30 mouse cellular contexts compared by ENCODE assay signal in genomic region chr13:30229625-30230139, GRCm38 (mm10).
DNase-seq lines count a peak whose midpoint lies in the region; ATAC-seq and TF ChIP-seq lines count a peak whose summit lies in the region.
"Had no signal": no experiment of that assay in that cellular context is flagged by ENCODE, and none has a peak within 500 bp of the region (broad histone marks: within the 10 kb centered on the region; RNA-seq: fewer than 3 reads in every experiment).

No protein-coding gene starts in this region.

- no peak overlapping the region for H3K9ac ChIP-seq in CH12.LX (ENCODE audit: insufficient read depth, low read depth)
- H3K9ac ChIP-seq: forebrain, embryonic 12.5 days; limb, embryonic 15.5 days; liver, embryonic 13.5 days; midbrain, embryonic 15.5 days; neural tube, embryonic 12.5 days had no signal

- ATAC-seq in frontal cortex, adult (ENCODE audit: low TSS enrichment), result peak; percentile 32; the same call in 1 of the 2 replicates
- ATAC-seq in granulocyte monocyte progenitor cell, adult 5-6 weeks (replicated peaks; ENCODE audit: poor library complexity, severe bottlenecking), result peak; percentile 85
- ATAC-seq: activated CD4-positive, CD25-positive, alpha-beta regulatory T cell, adult 4 months; CD4-positive, CD25-positive, alpha-beta regulatory T cell, adult 4 months; hindbrain, embryonic 16.5 days; lung, postnatal 0 days; midbrain, embryonic 15.5 days had no signal

- in situ Hi-C loops in CH12.LX (cut with MboI; ENCODE audit: low pct_ligation_motif_present, low pct_unique_long_range_greater_than_20kb, low sequenced_read_pairs), result no loop called here

- H3K4me3 ChIP-seq in CH12.LX (replicated peaks in 1 of 3; ENCODE audit: low read depth in 2 of 3, low read length in 2 of 3, poor library complexity in 1 of 3), result no peak overlapping the region
- H3K4me3 ChIP-seq: forebrain, embryonic 12.5 days; limb, embryonic 10.5 days; limb, embryonic 15.5 days; liver, embryonic 13.5 days; midbrain, embryonic 15.5 days; neural tube, embryonic 12.5 days had no signal

- TF ChIP-seq POLR2A in CH12.LX (IDR thresholded peaks at IDR 0.05; ENCODE audit: low read depth, low read length), result no peak

- no peak overlapping the region for H3K4me2 ChIP-seq in CH12.LX (ENCODE audit: insufficient read depth, low read depth, poor library complexity, severe bottlenecking)
- H3K4me2 ChIP-seq: forebrain, embryonic 12.5 days; limb, embryonic 15.5 days; liver, embryonic 13.5 days; midbrain, embryonic 15.5 days; neural tube, embryonic 12.5 days had no signal

- DNase-seq in frontal cortex, postnatal 10 days (ENCODE audit: low spot score in 2 of 2), result no peak
- peak; percentile 6 for DNase-seq in CH12.LX (ENCODE audit: extremely low read depth)
- DNase-seq in skeletal muscle tissue, adult 2 months (ENCODE audit: low read depth, low spot score), result peak; percentile 25
- no peak for DNase-seq in left cerebral cortex, postnatal 36 days (ENCODE audit: low spot score in 2 of 2)
- DNase-seq in spleen, postnatal 10 days (ENCODE audit: low spot score in 2 of 2), result no peak
- DNase-seq: adrenal gland, postnatal 10 days; cerebellum, adult 2 months; cerebellum, postnatal 14 days; gastrocnemius, postnatal 36 days; heart, postnatal 14 days; kidney, adult 18-20 months; kidney, postnatal 4 days; layer of hippocampus, postnatal 36 days; liver, embryonic 13.5 days; lung, adult 18-20 months; lung, postnatal 4 days; thymus, adult 2 months; thymus, postnatal 36 days had no signal

- H3K36me3 ChIP-seq in CH12.LX (replicated peaks in 1 of 2; ENCODE audit: control insufficient read depth in 1 of 2, insufficient read depth in 1 of 2, low read length in 1 of 2), result no peaks in the 10 kb centered on the region
- H3K36me3 ChIP-seq: forebrain, embryonic 12.5 days; limb, embryonic 10.5 days; limb, embryonic 15.5 days; liver, embryonic 13.5 days; midbrain, embryonic 15.5 days; neural tube, embryonic 12.5 days had no signal

- H3K79me2 ChIP-seq in CH12.LX (replicated peaks; ENCODE audit: control insufficient read depth, extremely low read depth, insufficient read depth, poor library complexity, severe bottlenecking), result no peaks in the 10 kb centered on the region

- H3K27ac ChIP-seq in CH12.LX (ENCODE audit: insufficient read depth, low read depth), result no peak overlapping the region
- H3K27ac ChIP-seq: forebrain, embryonic 12.5 days; limb, embryonic 10.5 days; limb, embryonic 15.5 days; liver, embryonic 13.5 days; midbrain, embryonic 15.5 days; neural tube, embryonic 12.5 days; stomach, postnatal 0 days had no signal

- no peak for TF ChIP-seq RAD21 in CH12.LX (IDR thresholded peaks at IDR 0.05; ENCODE audit: low read depth, low read length)

- intact Hi-C loops in left cerebral cortex, postnatal 36 days (cut with DNase I), result no loop called here

- 0 out of 4 replicates have a peak, but pooled peaks cover 0 to 4% of the 10 kb centered on the region in 2 experiments for H3K4me1 ChIP-seq in CH12.LX (ENCODE audit: control insufficient read depth in 1 of 2, insufficient read depth in 2 of 2)
- H3K4me1 ChIP-seq: forebrain, embryonic 12.5 days; limb, embryonic 15.5 days; liver, embryonic 13.5 days; midbrain, embryonic 15.5 days; neural tube, embryonic 12.5 days had no signal

- H3K9me3 ChIP-seq in CH12.LX (replicated peaks; ENCODE audit: low read length), result no peaks in the 10 kb centered on the region
- H3K9me3 ChIP-seq: forebrain, embryonic 12.5 days; limb, embryonic 10.5 days; limb, embryonic 15.5 days; liver, embryonic 13.5 days; midbrain, embryonic 15.5 days; neural tube, embryonic 12.5 days had no signal

- no peak for TF ChIP-seq CTCF in CH12.LX (conservative IDR thresholded peaks at IDR 0.05 in 1 of 2, IDR thresholded peaks at IDR 0.05 in 1 of 2; ENCODE audit: low read depth in 2 of 2, low read length in 2 of 2)

- H3K27me3 ChIP-seq in CH12.LX (replicated peaks), result no peaks in the 10 kb centered on the region
- H3K27me3 ChIP-seq: forebrain, embryonic 12.5 days; limb, embryonic 15.5 days; liver, embryonic 13.5 days; midbrain, embryonic 15.5 days; neural tube, embryonic 12.5 days had no signal

- dilution Hi-C loops in CH12.LX (cut with MboI; ENCODE audit: extremely low pct_ligation_motif_present, extremely low pct_unique_long_range_greater_than_20kb, low sequenced_read_pairs), result no loop called here

- no peak for TF ChIP-seq EP300 in CH12.LX (IDR thresholded peaks at IDR 0.05; ENCODE audit: low read length)

TF ChIP-seq in CH12.LX, 34 proteins besides CTCF, POLR2A, EP300 and RAD21:
- TF ChIP-seq SMC3 (IDR thresholded peaks at IDR 0.05; ENCODE audit: low read depth, low read length) (no peak), TCF12 (IDR thresholded peaks at IDR 0.05; ENCODE audit: low read depth, low read length) (no peak), IRF4 (IDR thresholded peaks at IDR 0.05; ENCODE audit: low read depth, low read length) (peak; percentile 62; the same call in 1 of the 2 replicates)
TF ChIP-seq in CH12.LX: peak in this region for 1.

Comparison
In these comparisons a context has a peak if more than half of its experiments do, and no peak if none do; other contexts are left out.
1. DNase-seq: peak in CH12.LX (single experiment) and skeletal muscle tissue, adult 2 months (single experiment); none in frontal cortex, postnatal 10 days (0 of 2), left cerebral cortex, postnatal 36 days (0 of 2) and spleen, postnatal 10 days (0 of 2).